Mouse (Mus musculus) layer of hippocampus, adult 9-11 months (tissue): ENCODE data around the gene Fbxl19.
"Not testable (repeated sequence)": the region's sequence is repeated elsewhere in the genome, so short reads cannot be mapped to it uniquely, and the experiment has no call there.

Source experiments
- DNase-seq: peaks from one replicate; pipeline ENCODE4 v3.0.0; 2022

Fbxl19 gene

GRCm38 (mm10) chr7:127732066-127732465 lies 12.3 kb upstream of the Fbxl19 start, which contains the start of gene Ctf2:
Ctf2 (minus strand) TSS chr7:127732166.
- DNase-seq, result not testable (repeated sequence)

- peak; percentile 99 for DNase-seq
Measured at GRCm38 (mm10) chr7:127745251-127745651, 908 bp downstream of the Fbxl19 start.

GRCm38 (mm10) chr7:127745652-127746493 lies 1.5 kb downstream of the Fbxl19 start:
- DNase-seq, result peak; percentile 99

- no peak for DNase-seq
Measured at GRCm38 (mm10) chr7:127746494-127747491, 2.5 kb downstream of the Fbxl19 start.

GRCm38 (mm10) chr7:127747559-127748234 lies 3.4 kb downstream of the Fbxl19 start:
- DNase-seq, result no peak

- DNase-seq, result no peak
Measured at GRCm38 (mm10) chr7:127748235-127748560, 3.9 kb downstream of the Fbxl19 start.

GRCm38 (mm10) chr7:127750131-127751127 lies 6.1 kb downstream of the Fbxl19 start:
- peak; percentile 73 for DNase-seq

GRCm38 (mm10) chr7:127751619-127752018 lies 7.3 kb downstream of the Fbxl19 start:
- DNase-seq, result no peak

GRCm38 (mm10) chr7:127752069-127752468 lies 7.7 kb downstream of the Fbxl19 start:
- no peak for DNase-seq

GRCm38 (mm10) chr7:127753158-127753557 lies 8.8 kb downstream of the Fbxl19 start:
- DNase-seq, result no peak

- DNase-seq, result no peak
Measured at GRCm38 (mm10) chr7:127753741-127754140, 9.4 kb downstream of the Fbxl19 start.

- no peak for DNase-seq
Measured at GRCm38 (mm10) chr7:127759716-127760115, 15.4 kb downstream of the Fbxl19 start.

- no peak for DNase-seq
Measured at GRCm38 (mm10) chr7:127760478-127760877, 16.1 kb downstream of the Fbxl19 start.

- no peak for DNase-seq
Measured at GRCm38 (mm10) chr7:127761026-127761425, 16.7 kb downstream of the Fbxl19 start.

- DNase-seq, result no peak
Measured at GRCm38 (mm10) chr7:127763642-127764041, 19.3 kb downstream of the Fbxl19 start.

GRCm38 (mm10) chr7:127765756-127766155 lies 21.4 kb downstream of the Fbxl19 start:
- DNase-seq, result no peak

GRCm38 (mm10) chr7:127766851-127767609 lies 22.7 kb downstream of the Fbxl19 start:
- no peak for DNase-seq

- DNase-seq, result no peak
Measured at GRCm38 (mm10) chr7:127767671-127768345, 23.5 kb downstream of the Fbxl19 start.

GRCm38 (mm10) chr7:127768346-127768996 lies 24.1 kb downstream of the Fbxl19 start:
- DNase-seq, result no peak
